Mouse (Mus musculus) adrenal gland, adult 18-20 months (tissue): Measurements from ENCODE around the gene Cd24a. TPM values are rescaled to one million over a fixed set of nuclear protein-coding genes. Genes with fewer than 3 reads are reported as not detected.

Experiments
- DNase-seq, 2 experiments: peaks; one replicate each; pipeline ENCODE4 v3.0.0; 2021 to 2022; ENCODE audit warnings: low spot score in 2 of 2
- long read RNA-seq, 2 experiments: library from polyadenylated mRNA; stranded (forward); transcript quantifications; one replicate each; pipeline ENCODE4 v2.0.0; 2021
- total RNA-seq, 2 experiments: library from RNA; stranded (reverse); gene quantifications; 1 replicate in 1 of 2; 2 replicates in 1 of 2; pipeline ENCODE4 v1.2.3; 2021

Cd24a gene
- total RNA-seq = 10 to 100 TPM; 19.6 to 27.0 TPM
- long read RNA-seq, experiment 1, partial matches to known transcripts = 2 of 6 reads
- long read RNA-seq, experiment 1, other reads (novel, unspliced or antisense) = 1 of 6 reads
- long read RNA-seq, experiment 2, transcript Cd24a-201 (2 exons, 1,816 nt) = major isoform, 6 of 10 reads
- long read RNA-seq, experiment 2, partial matches to known transcripts = 4 of 10 reads
- long read RNA-seq, experiment 2, other reads (novel, unspliced or antisense) = 0 of 10 reads

GRCm38 (mm10) chr10:43577997-43578331, at the start of gene Cd24a:
Gene Cd24a, plus strand, starts transcription at chr10:43578284.
- no peak for DNase-seq

GRCm38 (mm10) chr10:43534382-43534781, 43.7 kb upstream of the Cd24a start:
- DNase-seq = no peak

GRCm38 (mm10) chr10:43537652-43538051, 40.4 kb upstream of the Cd24a start:
- DNase-seq = no peak

GRCm38 (mm10) chr10:43538831-43539230, 39.3 kb upstream of the Cd24a start:
- DNase-seq = no peak

DNA sequence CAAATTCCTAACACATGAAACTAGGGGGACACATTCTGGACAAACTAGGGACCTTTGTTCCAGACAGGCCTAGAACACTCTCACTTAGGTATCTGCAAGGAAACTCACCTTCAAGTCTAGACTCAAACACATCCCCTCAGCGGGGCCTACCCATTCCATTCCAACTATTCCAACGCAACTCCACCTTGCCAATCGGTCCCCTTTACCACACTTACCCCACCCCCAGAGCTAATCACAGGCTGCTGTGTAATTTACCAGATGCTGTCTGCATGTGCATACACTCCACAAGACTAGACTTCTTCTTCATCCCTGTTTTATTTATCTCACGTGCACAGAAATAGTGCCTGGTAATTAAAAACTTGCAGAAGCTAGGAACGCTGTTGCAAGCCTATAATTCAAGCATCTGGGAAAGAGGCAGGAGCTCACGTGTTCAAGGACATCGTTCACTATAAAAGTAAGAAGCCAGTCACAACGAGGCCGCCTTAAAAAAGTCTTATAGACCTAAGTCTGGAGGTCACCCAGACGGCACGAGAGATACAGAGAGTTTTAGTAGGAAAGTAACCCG, 38.3 kb upstream of the Cd24a start:
- no peak for DNase-seq

DNA sequence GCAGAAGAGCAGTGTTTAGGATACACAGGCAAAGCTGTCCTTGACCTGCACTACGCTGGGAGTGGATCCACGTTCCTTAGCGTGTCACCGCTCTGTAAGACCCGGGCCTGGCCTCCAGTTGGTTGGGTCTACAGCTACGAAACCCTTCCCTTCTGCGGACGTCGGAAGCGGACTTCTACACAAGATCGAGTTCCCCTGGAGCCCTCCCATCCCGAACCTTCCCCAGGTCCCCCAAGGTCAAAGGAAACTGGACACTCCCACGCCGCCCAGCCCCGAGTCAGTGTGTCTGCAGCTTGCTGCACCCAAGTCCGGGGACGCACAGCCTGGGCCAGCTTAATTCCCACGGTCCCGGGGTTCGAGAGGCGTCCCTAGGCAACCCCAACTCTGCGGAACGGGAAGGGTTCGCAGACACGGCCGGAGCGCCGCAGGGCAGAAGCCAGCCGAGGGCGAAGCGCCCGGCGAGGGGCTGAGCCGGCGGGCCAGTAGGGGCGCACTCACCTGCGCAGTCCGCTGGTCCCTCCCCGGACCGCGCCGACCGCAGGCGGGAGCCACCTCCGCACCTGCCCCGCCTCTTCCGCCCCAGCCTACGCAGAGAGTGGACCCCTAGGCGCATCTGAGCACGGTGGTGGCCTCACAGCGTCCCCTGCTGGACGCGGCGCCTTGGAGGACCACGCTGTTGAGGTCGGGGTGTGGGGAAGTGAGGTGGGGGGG, 37.5 kb upstream of the Cd24a start, which contains the start of gene 1700021F05Rik:
Gene 1700021F05Rik (minus strand): TSS at position 553 of the 711 bp plus-strand sequence.
- DNase-seq = peak; percentile 96 to 98

- no peak for DNase-seq
Observed at GRCm38 (mm10) chr10:43541153-43541544, 36.9 kb upstream of the Cd24a start.

GRCm38 (mm10) chr10:43549411-43549810, 28.7 kb upstream of the Cd24a start:
- no peak for DNase-seq

DNA sequence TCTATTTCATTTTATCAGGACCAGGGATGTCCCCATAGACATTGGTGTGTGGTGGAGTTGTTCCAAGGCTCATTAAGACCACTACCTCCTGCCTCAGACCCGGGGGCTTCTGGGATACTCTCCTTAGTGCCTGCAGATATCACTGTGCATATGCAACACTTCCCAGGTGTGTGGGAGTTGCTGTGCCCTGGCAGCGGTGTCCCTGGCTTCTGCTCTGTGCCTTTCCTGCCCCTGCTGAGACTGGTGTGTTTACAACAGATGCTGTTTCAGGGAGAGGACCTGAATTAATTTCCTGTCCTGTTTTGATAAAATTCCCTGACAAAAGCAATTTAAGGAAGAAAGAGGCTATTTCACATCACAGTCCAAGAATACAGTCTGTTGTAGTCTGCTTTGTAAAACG, 27.2 kb upstream of the Cd24a start:
- DNase-seq = no peak

DNA sequence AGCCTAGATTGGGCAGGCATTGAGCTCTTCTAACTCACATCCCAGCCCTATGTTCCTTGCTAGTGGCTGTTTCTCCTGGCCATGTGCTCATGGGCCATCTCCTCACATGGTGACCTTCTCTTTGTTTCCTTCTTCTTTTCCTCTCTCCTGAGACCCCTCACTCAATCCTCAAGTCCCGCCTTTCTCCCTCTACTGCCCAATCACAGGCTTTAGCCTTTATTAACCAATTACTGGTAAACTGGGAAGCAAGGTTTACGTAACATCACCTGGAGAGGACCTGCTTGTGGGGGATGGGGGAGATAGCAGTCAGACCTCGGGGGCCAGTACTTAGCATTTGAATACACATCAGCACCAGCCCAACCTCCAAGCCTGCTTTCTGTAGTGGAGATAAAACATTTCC, 26.7 kb upstream of the Cd24a start:
- DNase-seq = no peak

GRCm38 (mm10) chr10:43557630-43558165, 20.4 kb upstream of the Cd24a start:
- DNase-seq = no peak

DNA sequence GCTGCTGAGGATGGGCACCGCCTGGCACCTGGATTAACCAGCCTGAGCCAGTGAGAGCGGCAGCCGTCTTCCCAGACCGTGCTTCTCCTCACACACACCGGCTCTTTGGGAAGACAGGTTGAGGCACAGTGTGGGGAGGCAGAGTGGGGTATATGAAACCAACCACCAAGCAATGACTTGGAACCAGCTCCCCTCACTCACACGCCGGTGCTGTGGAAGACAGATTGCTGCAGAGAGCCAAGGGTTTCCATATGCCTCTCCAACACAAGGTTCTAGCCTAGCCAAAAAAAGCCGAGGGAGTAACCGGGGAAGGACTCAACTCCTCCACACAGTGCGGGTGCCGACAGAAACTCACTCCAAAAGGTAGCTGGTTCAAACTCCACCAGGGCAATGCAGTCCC, 18.8 kb upstream of the Cd24a start:
- DNase-seq = no peak

- DNase-seq = no peak
Observed at GRCm38 (mm10) chr10:43560765-43561164, 17.3 kb upstream of the Cd24a start.

- no peak for DNase-seq
Observed at GRCm38 (mm10) chr10:43561311-43561710, 16.8 kb upstream of the Cd24a start.

DNA sequence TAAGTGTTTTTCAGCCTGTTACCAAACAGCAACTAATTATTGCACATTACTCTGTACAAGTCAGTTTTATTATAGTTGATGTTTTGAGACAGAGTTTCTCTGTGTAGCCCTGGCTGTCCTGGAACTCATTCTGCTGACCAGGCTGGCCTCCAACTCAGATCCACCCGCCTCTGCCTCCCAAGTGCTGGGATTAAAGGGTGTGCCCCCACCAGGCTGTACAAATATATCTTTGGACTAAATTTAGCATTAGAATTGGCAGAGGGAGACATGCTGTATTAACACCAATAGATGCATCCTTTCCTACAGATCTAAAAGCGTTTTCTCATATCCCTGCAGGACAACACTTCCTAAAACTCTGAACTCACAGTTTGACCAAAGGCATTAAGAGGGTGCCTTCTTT, 3.7 kb upstream of the Cd24a start:
- no peak for DNase-seq

DNA sequence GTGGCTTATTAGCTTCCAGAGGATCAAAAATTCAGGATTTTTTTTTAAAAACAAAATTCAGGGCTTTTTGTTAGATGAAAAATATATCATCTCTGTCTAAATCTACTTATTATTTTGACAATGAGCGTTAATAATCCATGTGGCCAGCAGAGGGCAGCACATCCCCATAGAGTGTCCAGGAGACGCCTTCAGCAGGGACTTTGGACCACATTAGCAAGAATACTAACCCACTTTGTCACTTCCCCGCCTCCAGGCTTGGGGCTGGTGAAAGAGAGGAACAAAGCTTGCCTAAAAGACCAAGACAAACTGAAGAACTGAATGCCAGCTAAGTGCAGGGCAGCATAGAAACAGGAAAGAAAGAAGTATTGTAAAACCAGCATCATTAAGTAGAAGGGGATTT, 3.1 kb upstream of the Cd24a start:
- DNase-seq = peak; percentile 82 to 83

DNA sequence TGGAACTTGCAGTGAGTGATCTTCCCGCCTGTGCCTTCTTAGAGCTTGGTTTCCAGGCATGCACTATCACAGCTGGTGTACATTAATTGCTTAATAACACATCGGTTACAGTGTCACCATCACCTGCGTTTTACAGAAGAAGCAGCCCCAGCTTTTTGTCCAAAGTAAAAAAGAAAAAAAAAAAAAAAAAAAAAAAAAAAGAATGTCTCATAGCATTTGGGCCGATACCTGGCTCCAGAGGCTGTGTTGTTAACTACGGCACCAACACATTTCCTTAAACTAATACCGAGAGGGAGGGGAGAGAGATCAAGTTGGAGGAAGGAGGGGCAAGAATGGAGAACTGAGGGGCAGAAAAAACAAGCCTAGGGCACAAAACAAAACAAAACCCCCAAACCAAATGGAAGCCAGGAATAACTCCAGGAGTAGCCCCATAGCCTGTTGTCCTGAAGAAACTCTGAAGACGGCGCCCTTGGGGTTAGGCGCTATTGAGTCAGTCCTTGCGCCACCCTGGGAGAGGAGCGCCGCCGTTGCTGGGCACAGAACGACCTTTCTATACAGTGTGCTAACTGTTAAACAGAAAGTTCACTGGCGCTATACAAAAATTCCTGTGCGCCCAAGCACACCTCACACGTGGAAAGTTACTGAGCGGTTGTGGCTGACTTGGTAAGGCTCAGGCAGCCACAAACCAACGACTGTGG, 636 bp upstream of the Cd24a start:
- DNase-seq = peak in 1 of 2 experiments; percentile 13

- peak; percentile 45 to 54 for DNase-seq
Observed at GRCm38 (mm10) chr10:43578366-43578753, 276 bp downstream of the Cd24a start.

DNA sequence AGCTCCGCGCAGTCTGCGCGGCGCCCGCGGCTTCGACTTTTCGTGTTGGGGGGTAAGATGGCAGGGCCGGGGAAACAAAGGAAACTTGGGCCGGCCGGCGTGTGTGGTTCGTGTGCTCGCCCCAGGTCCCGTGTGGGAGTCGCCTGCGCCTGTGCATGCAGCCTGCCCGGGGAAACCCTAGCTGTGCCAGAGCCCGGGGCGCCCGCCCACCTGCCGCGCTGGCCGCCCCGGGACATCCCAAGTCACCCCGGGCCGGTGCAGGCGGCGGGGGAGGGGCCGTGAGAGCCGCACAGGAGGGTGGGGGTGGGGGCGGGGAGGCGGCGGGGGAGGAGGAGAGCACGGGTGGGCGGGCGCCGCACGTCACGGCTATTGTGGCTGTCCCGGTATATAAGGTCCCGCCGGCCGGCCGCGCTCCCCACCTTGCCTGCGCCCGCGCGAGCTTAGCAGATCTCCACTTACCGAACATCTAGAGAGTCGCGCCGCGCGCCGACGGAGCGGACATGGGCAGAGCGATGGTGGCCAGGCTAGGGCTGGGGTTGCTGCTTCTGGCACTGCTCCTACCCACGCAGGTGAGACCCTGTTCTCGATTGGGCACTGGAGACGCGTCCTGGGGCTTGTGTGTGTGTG, 783 bp downstream of the Cd24a start:
- DNase-seq = peak; percentile 38 to 68

DNA sequence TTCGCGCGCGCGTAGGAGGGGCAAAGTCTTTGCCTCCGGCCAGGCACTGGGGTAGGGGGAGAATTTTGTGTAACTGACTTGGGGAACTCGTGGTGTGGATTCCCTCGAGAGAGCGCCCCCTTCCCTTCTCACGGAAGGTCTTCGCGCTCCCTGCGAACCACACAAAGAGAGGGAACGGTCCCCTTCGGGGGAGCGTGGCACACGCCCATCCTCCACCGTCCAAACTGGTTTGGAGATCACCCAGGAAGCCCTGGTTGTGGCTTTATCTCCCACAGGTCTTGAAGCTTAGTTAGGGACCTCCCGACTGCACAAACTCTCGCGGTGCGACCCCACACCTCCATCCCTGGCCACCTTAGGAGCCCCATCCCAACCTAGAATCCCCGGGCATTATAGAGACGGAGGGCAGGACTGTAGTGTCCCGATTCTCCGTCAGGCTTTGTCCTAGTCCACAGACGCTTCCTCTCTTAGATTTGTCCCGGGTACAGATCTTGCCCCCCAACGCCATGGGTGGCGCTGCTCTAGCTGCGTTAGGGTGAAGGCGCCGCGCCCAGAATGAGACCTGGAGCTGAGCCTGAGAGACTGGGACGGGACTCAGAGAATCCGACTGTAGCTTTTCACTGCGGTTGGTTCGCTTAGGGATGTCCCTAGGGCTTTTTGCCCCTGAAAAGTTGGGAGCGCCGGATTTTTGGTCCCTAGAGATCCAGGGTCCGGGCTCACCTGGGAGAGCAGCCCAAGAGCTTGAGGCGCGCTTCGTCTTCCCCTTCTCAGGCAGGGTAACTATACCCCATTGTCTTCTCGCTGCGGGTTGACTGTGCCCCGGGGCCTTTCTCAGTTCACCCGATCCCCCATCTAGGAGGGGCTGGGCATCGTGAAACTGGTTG, 1.5 kb downstream of the Cd24a start:
- peak; percentile 14 to 21 for DNase-seq
